Mouse (Mus musculus) cortical plate, adult 2 months (tissue): ENCODE results near the gene Vamp4.

Source experiments
- CTCF ChIP-seq: fragments of 200-500 bp; IDR thresholded peaks from 2 replicates; pipeline ENCODE4 v1.5.1; 2011; ENCODE audit warnings: mild to moderate bottlenecking, control low read depth, low read length; ENCODE audit not compliant: insufficient read depth; ENCODE audit errors: extremely low read depth
- POLR2A ChIP-seq: fragments of 200-500 bp; IDR thresholded peaks from 2 replicates; pipeline ENCODE4 v1.6.1; 2011; ENCODE audit warnings: mild to moderate bottlenecking, low read length, control low read depth; ENCODE audit not compliant: insufficient read depth; ENCODE audit errors: extremely low read depth

- no peak for TF ChIP-seq CTCF
- no peak for TF ChIP-seq POLR2A
Observed at GRCm38 (mm10) chr1:162625229-162625628, 54.9 kb downstream of the Vamp4 start.
